Mouse (Mus musculus) hindbrain, embryonic 10.5 days (tissue): ENCODE measurements at regions not wholly inside any gene's neighbourhood (a gene's known extent, or its start where the extent isn't known, plus 50 kb on each side); places are given as distances from the start of the nearest gene placed in this dataset.

Source experiments
- DNase-seq: peaks from one replicate; pipeline ENCODE4 v3.0.0-alpha.2; 2017; ENCODE audit warnings: low spot score
- H3K27ac ChIP-seq: fragments of 300-500 bp; sonication (generic); 2 replicates; pipeline ENCODE4 v1.5.1; 2016; ENCODE audit warnings: mild to moderate bottlenecking, moderate library complexity
- H3K27me3 ChIP-seq: fragments of 300-500 bp; sonication (generic); 2 replicates; pipeline ENCODE4 v1.6.1; 2016; ENCODE audit warnings: mild to moderate bottlenecking; ENCODE audit not compliant: poor library complexity, insufficient read depth, severe bottlenecking
- H3K36me3 ChIP-seq: fragments of 300-500 bp; sonication (generic); 2 replicates; pipeline ENCODE4 v1.6.1; 2016; ENCODE audit warnings: mild to moderate bottlenecking, moderate library complexity
- H3K4me1 ChIP-seq: fragments of 300-500 bp; sonication (generic); replicated peaks from 2 replicates; pipeline ENCODE4 v1.6.1; 2016; ENCODE audit warnings: mild to moderate bottlenecking
- H3K4me3 ChIP-seq: fragments of 300-500 bp; sonication (generic); 2 replicates; pipeline ENCODE4 v1.5.1; 2016; ENCODE audit warnings: mild to moderate bottlenecking, moderate library complexity
- H3K9me3 ChIP-seq: fragments of 300-500 bp; sonication (generic); 2 replicates; pipeline ENCODE4 v1.6.1; 2016; ENCODE audit warnings: mild to moderate bottlenecking, moderate library complexity
- WGBS: fragments of 180-500 bp; shearing (Covaris S2); methylation state at CpG from one replicate; pipeline ENCODE4 v1.1.7; 2016; 5-methylcytosine and 5-hydroxymethylcytosine counted together

DNA sequence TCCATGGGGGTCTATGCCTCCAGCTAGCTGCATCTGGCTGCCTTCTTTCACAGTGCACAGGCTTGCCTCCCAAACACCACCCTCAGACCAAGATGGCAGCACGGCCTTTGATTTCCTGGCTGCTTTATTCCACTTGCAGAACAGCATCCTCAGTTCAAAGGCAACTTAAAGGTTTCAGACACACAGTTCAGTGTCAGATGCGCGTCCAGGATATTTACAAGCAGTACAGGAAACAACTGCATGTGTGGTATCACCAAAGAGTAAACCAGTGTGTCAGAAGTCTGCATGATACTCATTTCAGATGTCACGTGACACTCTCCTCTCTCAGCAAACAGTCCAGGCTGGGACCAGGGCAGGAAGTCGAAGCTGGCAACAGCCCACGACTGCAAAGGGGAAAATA is 294.2 kb downstream of the Gm11361 start:
- Histone ChIP-seq H3K9me3 (no peaks in the 10 kb centered on the region), H3K27me3 (no peaks in the 10 kb centered on the region), H3K4me3 (no peak overlapping the region), H3K36me3 (peaks cover 15% of the 10 kb centered on the region), H3K27ac (no peak overlapping the region), H3K4me1 (peaks cover 33% of the 10 kb centered on the region)
- no peak for DNase-seq
- 79% methylated on average over 6 of the region's 6 CpGs for WGBS

DNA sequence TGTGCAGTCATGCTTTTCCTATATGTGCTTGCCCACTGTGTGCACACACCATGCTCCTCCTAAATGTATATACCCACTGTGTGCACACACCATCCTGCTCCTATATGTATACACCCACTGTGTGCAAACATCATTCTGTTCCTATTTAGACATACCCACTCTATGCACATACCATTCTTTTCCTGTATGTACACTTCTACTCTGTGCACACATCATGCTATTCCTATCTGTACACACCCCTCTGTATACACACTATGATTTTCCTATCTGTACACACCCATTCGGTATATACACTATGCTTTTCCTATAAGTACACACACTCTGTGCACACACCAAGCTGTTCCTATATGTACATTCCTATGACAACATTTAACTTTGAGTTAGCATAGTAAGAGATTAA is 288.5 kb downstream of the Gm11361 start:
- Histone ChIP-seq H3K4me1 (peaks cover 29% of the 10 kb centered on the region), H3K27ac (no peak overlapping the region), H3K4me3 (no peak overlapping the region), H3K36me3 (0 out of 2 replicates have a peak, but pooled peaks cover 6% of the 10 kb centered on the region), H3K9me3 (no peaks in the 10 kb centered on the region), H3K27me3 (no peaks in the 10 kb centered on the region)
- WGBS, result 91% methylated on average over 1 of the region's 1 CpGs
- no peak for DNase-seq

DNA sequence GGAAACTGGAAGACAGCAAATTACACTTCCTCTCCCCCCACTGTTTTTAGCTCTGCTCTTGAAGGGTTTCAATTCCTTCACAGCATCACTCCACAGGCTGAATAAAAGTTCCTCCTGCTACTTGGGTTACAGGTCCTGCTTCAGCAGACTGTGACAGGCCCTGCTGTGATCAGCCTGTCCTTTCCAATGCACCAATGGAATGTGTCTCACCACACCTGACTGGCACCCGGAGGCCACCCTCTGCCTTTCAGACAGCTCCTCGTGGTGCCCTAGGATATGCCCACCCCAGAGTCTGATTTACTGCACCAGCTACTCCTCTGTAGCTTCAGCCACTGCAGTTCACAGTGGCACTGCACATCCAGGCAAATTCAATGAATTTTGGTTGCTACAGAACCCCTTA is 288.0 kb downstream of the Gm11361 start:
- 28% methylated on average over 2 of the region's 2 CpGs for WGBS
- DNase-seq, result no peak
- H3K27ac ChIP-seq, result peak overlapping the region; percentile 74

DNA sequence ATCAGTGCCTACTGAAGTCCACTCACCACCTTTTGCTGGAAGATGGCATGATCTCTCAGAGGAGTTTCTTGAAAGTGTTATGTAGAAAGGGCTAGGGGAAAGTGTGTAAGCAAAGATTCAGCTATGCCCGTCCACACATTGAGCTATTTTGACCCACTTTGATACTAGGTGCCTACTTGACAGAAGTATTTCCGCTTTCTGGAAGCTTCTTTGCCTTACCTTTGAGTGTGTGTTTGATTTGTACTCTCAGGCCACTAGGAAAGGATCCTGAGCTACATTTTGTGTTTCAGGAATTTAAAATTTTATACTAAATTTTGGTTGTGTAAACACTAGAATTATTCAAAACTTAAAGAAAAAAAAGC is 287.5 kb downstream of the Gm11361 start:
- H3K36me3 ChIP-seq, result 0 out of 2 replicates have a peak, but pooled peaks cover 6% of the 10 kb centered on the region
- 71% methylated on average over 2 of the region's 2 CpGs for WGBS
- no peak overlapping the region for H3K4me3 ChIP-seq

More for the DNA sequence above, 288.0 kb downstream of the Gm11361 start:
- H3K9me3 ChIP-seq, result no peaks in the 10 kb centered on the region
- 0 out of 2 replicates have a peak, but pooled peaks cover 6% of the 10 kb centered on the region for H3K36me3 ChIP-seq
- H3K4me3 ChIP-seq, result no peak overlapping the region
- H3K4me1 ChIP-seq, result peaks cover 29% of the 10 kb centered on the region
- no peaks in the 10 kb centered on the region for H3K27me3 ChIP-seq

DNA sequence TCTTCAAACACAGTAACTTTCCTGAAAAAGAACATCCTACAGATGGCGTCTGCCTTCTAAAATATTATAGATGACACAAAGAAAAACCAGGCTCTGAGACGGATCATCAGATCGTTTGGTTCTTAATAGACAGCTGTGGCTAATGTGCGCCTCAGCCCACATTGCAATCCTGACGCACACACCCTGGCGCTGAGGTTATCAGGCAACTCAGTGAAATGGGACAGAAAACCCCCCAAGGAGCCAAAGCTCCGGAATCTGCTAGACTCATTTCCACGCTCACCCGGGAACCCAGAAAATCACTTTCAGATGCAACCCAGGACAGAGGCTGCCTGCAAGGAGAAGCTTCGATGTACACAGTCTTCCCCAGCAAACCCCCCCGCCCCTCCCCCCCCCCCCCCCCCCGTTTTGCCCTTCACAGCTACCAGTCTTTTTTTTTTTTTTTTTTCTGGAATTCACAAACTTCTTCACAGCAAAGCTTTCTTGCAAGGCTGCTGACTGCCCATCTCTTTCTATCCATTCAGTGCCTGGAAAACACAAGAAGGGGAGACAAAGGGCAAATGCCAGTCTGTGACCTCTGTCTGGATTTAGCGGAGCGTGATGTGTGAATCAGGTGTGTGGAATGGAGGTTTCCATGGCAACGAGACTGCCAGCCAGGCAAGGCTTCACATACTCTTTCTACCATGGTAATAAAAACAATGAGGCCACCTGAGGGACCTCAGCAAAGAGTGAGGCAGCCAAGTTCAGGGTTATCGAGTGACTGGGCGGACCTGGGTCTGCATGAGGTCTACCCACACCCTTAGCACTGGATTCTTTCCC is 286.9 kb downstream of the Gm11361 start:
- Histone ChIP-seq H3K27me3 (no peaks in the 10 kb centered on the region), H3K27ac (peak overlapping the region; percentile 82), H3K4me3 (peak overlapping the region; percentile 30; the same call in 1 of the 2 replicates), H3K4me1 (peaks cover 29% of the 10 kb centered on the region), H3K9me3 (no peaks in the 10 kb centered on the region), H3K36me3 (0 out of 2 replicates have a peak, but pooled peaks cover 6% of the 10 kb centered on the region)
- WGBS, result 8% methylated on average over 17 of the region's 17 CpGs
- DNase-seq, result peak; percentile 77

More for the DNA sequence above, 287.5 kb downstream of the Gm11361 start:
- peaks cover 29% of the 10 kb centered on the region for H3K4me1 ChIP-seq
- peak overlapping the region; percentile 82 for H3K27ac ChIP-seq
- no peaks in the 10 kb centered on the region for H3K27me3 ChIP-seq
- no peak for DNase-seq
- no peaks in the 10 kb centered on the region for H3K9me3 ChIP-seq

DNA sequence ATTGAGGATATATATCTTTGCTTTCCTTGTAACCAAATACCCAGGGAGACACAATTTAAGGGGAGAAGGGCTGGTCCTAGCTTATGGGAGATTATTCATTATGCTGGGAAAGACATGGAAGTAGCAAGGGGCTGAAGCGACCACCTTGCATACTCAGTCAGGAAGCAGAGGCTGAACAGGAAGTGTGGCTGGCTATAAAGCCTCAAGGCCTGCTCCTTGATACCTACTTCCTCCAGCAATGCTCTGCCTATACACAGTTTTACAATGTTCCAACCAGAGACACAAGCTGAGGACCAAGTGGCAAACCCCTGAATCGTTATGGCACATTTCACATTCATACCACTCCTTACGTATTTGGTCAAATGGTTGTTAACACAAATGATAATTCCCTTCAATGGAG is 284.3 kb downstream of the Gm11361 start:
- Histone ChIP-seq H3K27me3 (no peaks in the 10 kb centered on the region), H3K9me3 (peaks cover 11% of the 10 kb centered on the region; the same call in 1 of the 2 replicates), H3K36me3 (peaks cover 21% of the 10 kb centered on the region), H3K27ac (no peak overlapping the region), H3K4me1 (peaks cover 29% of the 10 kb centered on the region), H3K4me3 (no peak overlapping the region)
- DNase-seq, result no peak
- 92% methylated on average over 3 of the region's 3 CpGs for WGBS

DNA sequence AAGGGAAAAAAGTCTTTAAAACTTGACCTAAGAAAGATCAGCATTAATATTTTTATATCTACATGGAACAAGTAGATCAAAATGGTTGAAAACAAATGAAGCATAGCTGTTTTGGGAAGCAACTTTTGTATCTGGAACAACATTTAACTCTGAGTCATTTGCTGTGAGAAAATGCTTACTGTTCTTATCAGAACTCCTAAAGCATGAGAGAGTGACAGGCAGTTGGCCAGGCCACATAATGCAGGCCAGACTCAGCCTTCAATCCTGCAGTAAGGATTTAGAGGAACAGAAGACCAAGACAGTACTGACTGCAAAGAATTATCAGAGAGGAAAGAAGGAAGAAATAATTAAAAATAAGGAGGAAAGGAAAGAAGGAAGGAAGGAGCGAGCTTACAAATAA is 275.8 kb downstream of the Gm11361 start:
- DNase-seq, result no peak
- Histone ChIP-seq H3K27me3 (no peaks in the 10 kb centered on the region), H3K4me1 (peaks cover 10% of the 10 kb centered on the region; the same call in 1 of the 2 replicates), H3K9me3 (peaks cover 14% of the 10 kb centered on the region), H3K36me3 (peaks cover 27% of the 10 kb centered on the region), H3K27ac (no peak overlapping the region), H3K4me3 (no peak overlapping the region)
- 92% methylated on average over 1 of the region's 1 CpGs for WGBS

DNA sequence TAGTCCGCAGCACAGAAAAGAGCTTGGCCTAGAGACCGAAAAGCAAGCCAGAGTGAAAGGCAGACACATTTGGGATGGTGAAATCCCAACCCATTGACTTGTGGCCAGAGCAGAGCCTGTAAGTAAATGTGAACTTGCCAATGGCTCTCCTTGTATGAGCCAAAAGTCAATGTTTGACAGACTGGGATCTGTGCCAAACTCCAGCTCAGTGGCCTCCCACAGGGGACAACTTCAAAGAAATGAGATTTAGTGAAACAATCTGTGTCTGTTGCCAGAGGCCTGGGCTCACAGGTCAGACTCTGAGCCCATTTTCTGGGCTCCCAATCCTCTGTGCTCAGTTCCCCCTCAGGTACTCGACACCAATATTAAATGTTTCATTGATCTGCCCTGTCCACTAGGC is 274.9 kb downstream of the Gm11361 start:
- WGBS, result 82% methylated on average over 3 of the region's 3 CpGs
- peak overlapping the region; percentile 12; the same call in 1 of the 2 replicates for H3K27ac ChIP-seq
- no peak for DNase-seq

DNA sequence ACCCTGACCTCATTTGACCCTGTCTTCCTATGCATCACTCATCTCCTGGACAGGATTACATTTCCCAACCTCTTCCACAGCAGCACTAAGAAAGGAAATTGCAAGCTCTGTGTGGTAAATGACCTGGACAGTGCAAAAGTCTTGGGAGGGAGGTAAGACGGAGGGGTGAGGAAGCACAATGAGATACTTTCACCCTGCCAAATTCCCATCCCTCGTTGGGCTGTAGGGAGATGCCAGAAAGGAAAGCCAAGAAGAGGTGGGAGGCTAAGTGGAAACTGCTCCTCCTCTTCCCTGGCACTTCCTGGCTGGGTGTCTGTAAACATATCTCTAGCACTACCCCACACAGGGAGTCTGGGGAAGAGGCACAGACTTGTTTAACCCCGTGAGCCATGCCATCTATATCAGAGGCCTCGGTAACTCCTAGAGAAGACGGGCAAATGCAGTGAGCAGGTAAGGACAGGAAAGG is 274.2 kb downstream of the Gm11361 start:
- Histone ChIP-seq H3K36me3 (peaks cover 23% of the 10 kb centered on the region), H3K9me3 (peaks cover 9% of the 10 kb centered on the region), H3K4me1 (peaks cover 13% of the 10 kb centered on the region; the same call in 1 of the 2 replicates), H3K27ac (peak overlapping the region; percentile 12; the same call in 1 of the 2 replicates), H3K4me3 (no peak overlapping the region), H3K27me3 (no peaks in the 10 kb centered on the region)
- no peak for DNase-seq
- WGBS, result 73% methylated on average over 5 of the region's 5 CpGs

More for the DNA sequence above, 274.9 kb downstream of the Gm11361 start:
- H3K4me3 ChIP-seq, result no peak overlapping the region
- peaks cover 13% of the 10 kb centered on the region; the same call in 1 of the 2 replicates for H3K4me1 ChIP-seq
- H3K36me3 ChIP-seq, result peaks cover 23% of the 10 kb centered on the region
- H3K27me3 ChIP-seq, result no peaks in the 10 kb centered on the region
- peaks cover 9% of the 10 kb centered on the region for H3K9me3 ChIP-seq

DNA sequence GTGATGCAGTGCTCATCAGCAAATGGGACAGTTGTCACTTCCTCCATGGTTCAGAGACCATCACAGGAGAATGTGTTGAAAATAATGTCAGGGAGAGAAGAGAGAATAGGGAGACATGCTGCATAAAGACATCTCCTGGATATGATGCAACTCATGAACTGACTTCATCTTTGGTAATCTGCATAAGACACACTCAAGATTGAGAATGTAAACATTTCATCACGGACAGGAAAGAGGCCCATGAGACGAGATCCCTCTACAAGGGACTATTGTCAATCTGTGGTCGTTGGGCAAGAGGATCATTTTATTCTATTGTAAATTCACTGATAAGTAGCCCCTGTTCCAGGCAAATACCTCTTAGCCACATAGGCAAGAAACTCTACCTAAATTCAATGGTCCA is 273.6 kb downstream of the Gm11361 start:
- H3K27me3 ChIP-seq, result no peaks in the 10 kb centered on the region
- peaks cover 23% of the 10 kb centered on the region for H3K36me3 ChIP-seq
- peaks cover 9% of the 10 kb centered on the region for H3K9me3 ChIP-seq
- no peak for DNase-seq
- H3K4me1 ChIP-seq, result peaks cover 13% of the 10 kb centered on the region; the same call in 1 of the 2 replicates
- no peak overlapping the region for H3K4me3 ChIP-seq
- H3K27ac ChIP-seq, result no peak overlapping the region
- WGBS, result 89% methylated on average over 3 of the region's 3 CpGs

DNA sequence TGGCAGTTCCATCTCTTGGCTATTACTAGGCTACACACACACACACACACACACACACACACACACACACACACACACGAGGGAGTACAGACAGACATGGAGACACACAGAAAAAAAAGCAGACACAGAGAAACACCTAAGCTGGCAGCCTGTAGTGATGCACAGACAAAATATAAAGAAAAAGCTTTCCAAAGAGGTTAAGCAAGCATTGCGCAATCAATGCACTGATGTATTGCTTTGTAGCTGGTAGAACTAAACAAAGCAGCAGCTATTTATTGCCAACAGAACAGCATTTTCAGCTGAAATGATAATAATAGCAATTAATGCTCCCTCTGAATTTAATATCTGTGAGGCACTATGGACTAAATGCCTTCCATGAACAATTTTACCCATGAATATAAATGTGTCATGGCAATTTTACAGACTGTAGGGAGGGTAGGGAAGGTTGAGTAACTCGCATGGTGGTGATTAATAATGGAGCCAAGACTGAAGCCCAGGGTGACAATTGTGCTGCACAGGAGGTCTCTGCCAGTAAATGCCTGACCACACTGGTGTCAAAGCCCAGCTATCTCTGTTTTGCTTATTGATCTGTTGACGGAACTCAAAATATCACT is 271.7 kb downstream of the Gm11361 start:
- H3K9me3 ChIP-seq, result peaks cover 9% of the 10 kb centered on the region
- no peaks in the 10 kb centered on the region for H3K27me3 ChIP-seq
- WGBS, result 91% methylated on average over 4 of the region's 4 CpGs
- peaks cover 23% of the 10 kb centered on the region for H3K36me3 ChIP-seq
- no peak overlapping the region for H3K4me3 ChIP-seq
- peaks cover 11% of the 10 kb centered on the region; the same call in 1 of the 2 replicates for H3K4me1 ChIP-seq
- no peak overlapping the region for H3K27ac ChIP-seq
- DNase-seq, result no peak

DNA sequence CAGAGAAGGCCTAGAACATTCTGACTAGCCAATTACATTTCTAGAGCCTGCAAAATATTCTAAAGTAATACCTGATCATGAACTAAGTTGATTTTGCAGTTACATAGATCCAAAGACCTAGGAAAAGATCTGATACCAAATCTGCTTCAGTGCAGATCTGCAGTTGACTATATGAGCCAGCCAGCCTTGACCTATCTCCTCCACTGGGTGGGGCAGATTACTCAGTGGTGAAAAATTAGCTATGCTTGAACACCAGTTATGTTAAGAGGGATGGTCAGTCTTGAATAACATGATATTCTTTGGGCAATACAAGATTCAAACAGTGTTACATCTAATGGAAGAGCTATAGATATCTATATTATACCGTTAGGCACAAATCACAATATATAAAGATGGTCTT is 269.0 kb downstream of the Gm11361 start:
- WGBS, result 98% methylated on average over 1 of the region's 1 CpGs
- Histone ChIP-seq H3K9me3 (peaks cover 9% of the 10 kb centered on the region), H3K4me3 (no peak overlapping the region)

DNA sequence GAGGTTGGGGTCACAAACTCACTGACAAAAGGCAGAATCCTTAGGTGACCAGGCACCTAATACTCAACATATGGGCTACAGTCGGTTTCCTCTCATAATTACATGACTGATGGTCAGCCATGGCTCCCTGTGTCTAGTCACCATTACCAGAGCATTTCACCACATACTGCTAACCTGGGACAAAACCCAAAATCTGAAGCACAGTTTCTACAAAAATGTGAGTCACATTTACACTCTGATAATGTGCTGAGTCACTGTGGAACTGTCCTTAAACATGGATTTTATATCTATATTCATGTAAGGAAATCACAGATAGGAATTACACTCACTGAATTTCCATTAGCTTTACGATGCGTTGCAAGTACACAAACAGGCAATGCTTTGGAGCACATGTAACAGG is 267.1 kb downstream of the Gm11361 start:
- Histone ChIP-seq H3K9me3 (no peaks in the 10 kb centered on the region), H3K36me3 (no peaks in the 10 kb centered on the region), H3K4me3 (no peak overlapping the region), H3K27me3 (no peaks in the 10 kb centered on the region), H3K4me1 (0 out of 2 replicates have a peak, but pooled peaks cover 4% of the 10 kb centered on the region), H3K27ac (no peak overlapping the region)
- WGBS, result 92% methylated on average over 3 of the region's 3 CpGs
- no peak for DNase-seq

More for the DNA sequence above, 269.0 kb downstream of the Gm11361 start:
- 0 out of 2 replicates have a peak, but pooled peaks cover 5% of the 10 kb centered on the region for H3K4me1 ChIP-seq
- peaks cover 14% of the 10 kb centered on the region for H3K36me3 ChIP-seq
- no peaks in the 10 kb centered on the region for H3K27me3 ChIP-seq
- H3K27ac ChIP-seq, result no peak overlapping the region
- DNase-seq, result no peak
